Mouse (Mus musculus) kidney, embryonic 16.5 days (tissue): ENCODE measurements around the gene Arfgap1. TPM values are rescaled to one million over a fixed set of nuclear protein-coding genes. Genes with fewer than 3 reads are reported as not detected.

ENCODE experiments used
- ATAC-seq: fragments of 200-750 bp; cut with Nextera tagmentation; 2 replicates; pipeline ENCODE4 v1.8.0; 2017; ENCODE audit warnings: moderate TSS enrichment; ENCODE audit not compliant: low FRiP score, low TSS enrichment
- H3K27ac ChIP-seq: fragments of 300-500 bp; sonication (generic); 2 replicates; pipeline ENCODE4 v1.5.1; 2014; ENCODE audit warnings: low read length
- H3K27me3 ChIP-seq: fragments of 300-500 bp; sonication (generic); 2 replicates; pipeline ENCODE4 v1.6.1; 2014; ENCODE audit warnings: low read length, control low read depth, mixed read lengths; ENCODE audit not compliant: insufficient read depth
- H3K36me3 ChIP-seq: fragments of 300-500 bp; sonication (generic); 2 replicates; pipeline ENCODE4 v1.6.1; 2014; ENCODE audit warnings: low read length, control low read depth, mixed read lengths; ENCODE audit not compliant: insufficient read depth
- H3K4me1 ChIP-seq: fragments of 300-500 bp; sonication (generic); 2 replicates; pipeline ENCODE4 v1.6.1; 2014; ENCODE audit warnings: low read length, control low read depth, mixed read lengths; ENCODE audit not compliant: insufficient read depth
- H3K4me2 ChIP-seq: fragments of 300-500 bp; sonication (generic); replicated peaks from 2 replicates; pipeline ENCODE4 v1.6.1; 2014; ENCODE audit warnings: low read depth, low read length
- H3K4me3 ChIP-seq: fragments of 300-500 bp; sonication (generic); 2 replicates; pipeline ENCODE4 v1.5.1; 2014; ENCODE audit warnings: mild to moderate bottlenecking, low read length
- H3K9ac ChIP-seq: fragments of 300-500 bp; sonication (generic); replicated peaks from 2 replicates; pipeline ENCODE4 v1.6.1; 2014; ENCODE audit warnings: low read length
- H3K9me3 ChIP-seq: fragments of 300-500 bp; sonication (generic); 2 replicates; pipeline ENCODE4 v1.6.1; 2016; ENCODE audit warnings: low read length, control low read depth
- WGBS: fragments of 180-500 bp; shearing (Covaris S2); extraction: QIAGEN DNeasy Blood & Tissue Kit; methylation state at CpG from one replicate; pipeline ENCODE4 v1.1.7; 2014; 5-methylcytosine and 5-hydroxymethylcytosine counted together
- polyA plus RNA-seq: library from polyadenylated mRNA; unstranded; fragments of >200 nt; fragmentation: Nextera tagmentation; extraction: Ambion mirVana; gene quantifications from 2 replicates; pipeline ENCODE4 v1.2.1, GENCODE M21; 2015

The Arfgap1 gene
- polyA plus RNA-seq, result 110 and 114 TPM in 2 replicates

DNA sequence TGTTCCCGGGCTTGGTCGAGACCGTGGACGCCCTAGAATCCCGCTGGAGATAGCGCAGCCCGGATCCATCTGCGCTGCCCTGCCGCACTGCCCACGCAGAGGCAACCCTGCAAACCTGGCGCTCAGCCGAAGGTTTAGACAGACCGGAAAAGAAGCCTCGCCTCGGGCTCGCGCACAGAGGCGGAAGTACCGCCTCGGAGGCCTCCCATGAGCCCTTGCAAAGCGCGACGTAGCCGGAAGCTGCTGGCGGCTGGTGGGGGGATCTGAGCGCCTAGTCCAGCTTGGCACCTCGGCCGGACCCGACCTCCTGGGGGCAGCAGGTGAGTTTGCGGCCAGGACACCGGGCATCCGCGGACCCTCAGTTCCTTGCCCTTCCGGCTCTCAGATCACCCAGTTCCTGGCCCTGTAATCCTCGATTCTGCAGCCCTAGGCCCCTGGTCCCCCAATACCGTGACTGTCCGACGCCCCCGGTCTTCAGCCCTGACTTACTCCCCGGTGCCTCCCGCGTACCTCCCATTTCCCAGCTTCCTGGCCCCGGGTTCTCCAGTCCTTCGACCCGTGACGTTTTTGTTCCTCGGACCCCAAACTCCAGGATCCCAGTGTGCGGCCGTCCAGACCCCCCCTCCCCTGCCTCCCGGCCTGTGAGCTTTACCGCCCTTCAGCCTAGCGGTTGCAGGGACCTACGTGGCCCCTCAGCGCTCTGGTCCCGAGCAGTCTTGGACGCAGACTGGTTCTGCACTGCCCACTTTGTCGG, at the start of gene Arfgap1:
TSS of gene Arfgap1 (plus strand) at position 216 of the 754 bp plus-strand sequence.
- peak; percentile 95 for ATAC-seq
- H3K36me3 ChIP-seq, result peaks cover 21% of the 10 kb centered on the region
- no peaks in the 10 kb centered on the region for H3K27me3 ChIP-seq
- under 1% methylated on average over 57 of the region's 57 CpGs for WGBS
- peak within 1 kb of the TSS; percentile 91 for H3K27ac ChIP-seq
- H3K9ac ChIP-seq, result peak within 1 kb of the TSS; percentile 94
- peaks cover 11% of the 10 kb centered on the region for H3K4me1 ChIP-seq
- H3K9me3 ChIP-seq, result no peaks in the 10 kb centered on the region
- peak within 1 kb of the TSS; percentile 73 for H3K4me3 ChIP-seq
- peak within 1 kb of the TSS; percentile 71 for H3K4me2 ChIP-seq

GRCm38 (mm10) chr2:180919913-180920809, 46.9 kb upstream of the Arfgap1 start:
- peak overlapping the region; percentile 98 for H3K4me3 ChIP-seq
- peak; percentile 64 for ATAC-seq
- peak overlapping the region; percentile 69 for H3K27ac ChIP-seq
- H3K9me3 ChIP-seq, result no peaks in the 10 kb centered on the region
- no peaks in the 10 kb centered on the region for H3K27me3 ChIP-seq
- H3K36me3 ChIP-seq, result peaks cover 25% of the 10 kb centered on the region
- H3K4me2 ChIP-seq, result peak overlapping the region; percentile 65
- H3K4me1 ChIP-seq, result peaks cover 10% of the 10 kb centered on the region; the same call in 1 of the 2 replicates
- H3K9ac ChIP-seq, result peak overlapping the region; percentile 99
- under 1% methylated on average over 61 of the region's 61 CpGs for WGBS

DNA sequence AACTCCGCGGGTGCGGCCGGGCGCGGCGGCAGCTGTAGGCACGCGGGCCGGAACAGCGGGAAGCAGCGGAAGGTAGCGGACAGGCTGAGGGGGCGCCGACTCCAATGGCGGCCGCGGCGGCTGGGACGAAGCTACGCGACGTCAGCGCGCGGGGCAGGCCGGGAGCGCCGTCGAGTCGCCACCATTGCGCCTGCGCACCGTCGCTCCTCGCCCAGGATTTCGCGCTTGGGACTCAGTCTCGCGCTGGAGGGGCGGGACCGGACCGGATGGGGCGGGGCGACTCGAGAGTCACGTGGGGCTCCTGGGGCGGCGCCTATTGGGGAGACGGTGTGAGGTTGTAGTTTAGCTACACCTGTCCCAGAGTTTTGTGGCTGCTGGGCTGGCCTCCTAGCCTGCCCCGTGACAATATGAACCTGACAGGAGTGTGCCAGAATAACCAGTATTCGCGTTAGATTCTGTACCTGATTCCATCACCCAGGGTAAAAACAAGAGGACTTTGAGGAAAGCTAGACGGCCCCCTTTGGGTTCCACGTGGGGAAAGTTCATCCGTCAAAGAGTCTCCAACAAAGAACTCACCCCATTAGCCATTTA, 46.1 kb upstream of the Arfgap1 start, which contains the start of gene Ythdf1:
TSS of gene Ythdf1 (minus strand) at position 140 of the 591 bp plus-strand sequence.
- Histone ChIP-seq H3K27ac (peak within 1 kb of the TSS; percentile 69), H3K36me3 (peaks cover 19% of the 10 kb centered on the region), H3K27me3 (no peaks in the 10 kb centered on the region), H3K4me1 (peaks cover 10% of the 10 kb centered on the region; the same call in 1 of the 2 replicates), H3K9ac (peak within 1 kb of the TSS; percentile 99), H3K4me3 (peak within 1 kb of the TSS; percentile 98), H3K4me2 (peak within 1 kb of the TSS; percentile 65), H3K9me3 (no peaks in the 10 kb centered on the region)
- WGBS, result under 1% methylated on average over 46 of the region's 56 CpGs
- ATAC-seq, result peak; percentile 96

- Histone ChIP-seq H3K27ac (no peak overlapping the region), H3K27me3 (no peaks in the 10 kb centered on the region), H3K4me2 (no peak overlapping the region), H3K36me3 (peaks cover 10% of the 10 kb centered on the region), H3K4me3 (no peak overlapping the region), H3K4me1 (peaks cover 10% of the 10 kb centered on the region; the same call in 1 of the 2 replicates), H3K9ac (no peak overlapping the region), H3K9me3 (no peaks in the 10 kb centered on the region)
- no peak for ATAC-seq
- 87% methylated on average over 6 of the region's 6 CpGs for WGBS
These were observed 44.3 kb upstream of the Arfgap1 start for GRCm38 (mm10) chr2:180922739-180923138.

DNA sequence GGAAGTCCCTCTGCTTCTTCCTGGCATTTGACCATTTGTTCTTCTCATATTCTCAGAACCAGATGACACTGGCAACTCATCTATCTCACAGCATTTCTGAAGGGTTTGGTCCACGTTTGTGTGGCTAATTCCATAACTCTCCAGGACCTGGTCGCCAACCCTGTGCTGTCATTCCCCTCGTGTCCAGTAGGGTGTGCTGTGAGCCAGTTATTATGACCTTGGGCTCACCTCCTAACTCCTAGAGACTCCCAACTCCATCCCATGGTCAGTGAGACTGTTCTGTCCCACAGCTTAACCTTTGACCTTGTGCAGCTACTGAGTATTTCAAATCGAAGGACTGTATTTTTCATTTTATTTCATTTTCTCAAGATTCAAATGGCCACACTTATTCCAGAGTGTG, 41.8 kb upstream of the Arfgap1 start:
- WGBS, result 5% methylated on average over 4 of the region's 4 CpGs
- ATAC-seq, result no peak
- H3K4me2 ChIP-seq, result no peak overlapping the region

DNA sequence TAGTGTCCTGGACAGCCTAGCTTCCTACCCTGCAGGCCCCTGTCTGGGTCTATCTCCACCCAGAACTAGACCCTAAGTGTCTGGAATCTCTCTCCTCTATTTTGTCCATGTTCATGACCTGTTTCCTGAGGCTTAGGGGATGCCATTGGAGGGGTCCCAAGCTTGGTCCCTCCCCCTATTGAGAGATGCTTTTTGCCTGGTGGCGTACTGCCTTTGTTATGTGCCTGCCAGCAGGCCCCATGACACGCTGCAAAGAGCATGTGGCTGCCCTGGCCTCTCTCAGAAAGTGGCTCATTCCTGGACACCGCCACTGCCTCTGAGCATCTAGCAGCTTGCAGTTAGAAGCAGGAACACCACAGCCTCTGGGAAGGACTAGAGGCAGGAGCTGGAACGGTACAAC, 38.3 kb upstream of the Arfgap1 start, which contains the start of gene Birc7:
TSS of gene Birc7 (plus strand) at position 301 of the 400 bp plus-strand sequence.
- no peaks in the 10 kb centered on the region for H3K4me1 ChIP-seq
- no peak within 1 kb of the TSS for H3K4me3 ChIP-seq
- no peak within 1 kb of the TSS for H3K4me2 ChIP-seq
- H3K36me3 ChIP-seq, result no peaks in the 10 kb centered on the region
- no peaks in the 10 kb centered on the region for H3K27me3 ChIP-seq
- ATAC-seq, result no peak
- no peak within 1 kb of the TSS for H3K9ac ChIP-seq
- no peak within 1 kb of the TSS for H3K27ac ChIP-seq
- WGBS, result 65% methylated on average over 4 of the region's 4 CpGs
- no peaks in the 10 kb centered on the region for H3K9me3 ChIP-seq

More for the DNA sequence above, 41.8 kb upstream of the Arfgap1 start:
- H3K9ac ChIP-seq, result no peak overlapping the region
- no peaks in the 10 kb centered on the region for H3K27me3 ChIP-seq
- H3K4me3 ChIP-seq, result no peak overlapping the region
- no peaks in the 10 kb centered on the region for H3K9me3 ChIP-seq
- peaks cover 5% of the 10 kb centered on the region; the same call in 1 of the 2 replicates for H3K4me1 ChIP-seq
- H3K27ac ChIP-seq, result no peak overlapping the region
- H3K36me3 ChIP-seq, result no peaks in the 10 kb centered on the region

- 60% methylated on average over 1 of the region's 1 CpGs for WGBS
- H3K4me2 ChIP-seq, result no peak overlapping the region
- no peak for ATAC-seq
These were observed 34.6 kb upstream of the Arfgap1 start for GRCm38 (mm10) chr2:180932418-180932817.

DNA sequence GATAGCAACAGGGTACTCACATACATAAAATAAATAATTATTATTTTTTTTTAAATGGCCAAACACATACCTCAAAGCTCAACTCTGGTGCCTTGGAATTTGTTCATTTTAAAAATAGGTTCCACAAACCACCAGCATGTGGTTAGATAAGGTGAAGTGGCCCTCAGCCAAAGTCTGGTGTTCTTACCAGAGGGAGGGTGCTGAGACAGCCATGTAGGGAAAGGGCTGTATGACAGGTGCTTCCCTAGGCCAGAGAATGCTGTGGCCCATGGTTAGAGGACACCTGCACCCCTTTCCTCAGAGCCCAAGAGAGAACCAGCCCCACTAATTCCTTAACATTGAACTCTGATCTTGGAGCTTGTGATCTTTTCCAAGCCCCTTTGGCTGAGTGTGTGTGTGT, 26.8 kb upstream of the Arfgap1 start:
- Histone ChIP-seq H3K4me1 (no peaks in the 10 kb centered on the region), H3K27me3 (no peaks in the 10 kb centered on the region), H3K4me3 (no peak overlapping the region), H3K36me3 (peaks cover 7% of the 10 kb centered on the region; the same call in 1 of the 2 replicates), H3K9ac (no peak overlapping the region), H3K9me3 (no peaks in the 10 kb centered on the region), H3K27ac (no peak overlapping the region), H3K4me2 (no peak overlapping the region)
- no peak for ATAC-seq

More at GRCm38 (mm10) chr2:180932418-180932817, 34.6 kb upstream of the Arfgap1 start:
- Histone ChIP-seq H3K27me3 (no peaks in the 10 kb centered on the region), H3K9ac (no peak overlapping the region), H3K27ac (no peak overlapping the region), H3K9me3 (no peaks in the 10 kb centered on the region), H3K4me1 (no peaks in the 10 kb centered on the region), H3K36me3 (no peaks in the 10 kb centered on the region), H3K4me3 (no peak overlapping the region)

DNA sequence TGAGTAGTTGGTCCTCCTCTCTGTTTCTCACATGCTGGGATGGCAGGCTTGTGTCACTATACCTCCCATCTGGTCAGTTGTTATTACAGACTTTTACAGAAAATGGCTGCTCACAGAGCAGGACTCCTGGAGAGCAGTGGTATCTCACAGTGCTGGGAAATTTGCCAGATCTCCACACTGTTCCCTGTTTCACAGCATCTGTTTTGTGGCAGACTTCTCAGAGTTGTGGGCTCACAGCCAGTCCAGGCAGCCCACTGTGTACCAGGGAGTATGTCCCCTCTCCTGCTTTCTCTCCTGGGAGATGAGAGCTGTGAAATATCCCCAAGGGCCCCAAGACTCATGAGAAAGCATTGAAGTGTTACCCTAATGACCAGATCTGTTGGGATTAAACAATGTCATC, 25.2 kb upstream of the Arfgap1 start:
- no peak for ATAC-seq
- Histone ChIP-seq H3K4me3 (no peak overlapping the region), H3K36me3 (peaks cover 7% of the 10 kb centered on the region; the same call in 1 of the 2 replicates), H3K9me3 (no peaks in the 10 kb centered on the region), H3K4me1 (no peaks in the 10 kb centered on the region), H3K9ac (no peak overlapping the region), H3K4me2 (no peak overlapping the region), H3K27ac (no peak overlapping the region), H3K27me3 (no peaks in the 10 kb centered on the region)
